24 mouse cellular contexts compared by ENCODE assay signal in genomic region chr7:40766142-40766541, GRCm38 (mm10).
A peak's percentile ranks its signal among the peaks of the same experiment; 100 is the strongest.
DNase-seq lines count a peak whose midpoint lies in the region; ATAC-seq and TF ChIP-seq lines count a peak whose summit lies in the region.
"Had no signal": no experiment of that assay in that cellular context is flagged by ENCODE, and none has a peak within 500 bp of the region (broad histone marks: within the 10 kb centered on the region; RNA-seq: fewer than 3 reads in every experiment).

No protein-coding gene starts in this region.

- intact Hi-C loops in heart, adult 2 months (cut with DNase I), result no loop called here

- TF ChIP-seq CTCF in heart, adult 2 months (IDR thresholded peaks at IDR 0.05), result no peak

- no peak overlapping the region for H3K4me3 ChIP-seq in midbrain, embryonic 11.5 days (ENCODE audit: low read depth, low read length)
- H3K4me3 ChIP-seq in midbrain, embryonic 13.5 days (replicated peaks), result no peak overlapping the region
- no peak overlapping the region for H3K4me3 ChIP-seq in heart, adult 2 months
- H3K4me3 ChIP-seq: embryonic facial prominence, embryonic 15.5 days; erythroblast, embryonic 14.5 days; heart, embryonic 12.5 days; hindbrain, embryonic 10.5 days; hindbrain, embryonic 15.5 days had no signal

- no peaks in the 10 kb centered on the region for H3K36me3 ChIP-seq in midbrain, embryonic 11.5 days (ENCODE audit: control insufficient read depth, insufficient read depth, low read length)
- no peaks in the 10 kb centered on the region for H3K36me3 ChIP-seq in midbrain, embryonic 13.5 days
- H3K36me3 ChIP-seq in heart, adult 2 months (ENCODE audit: control insufficient read depth, insufficient read depth, low read length), result no peaks in the 10 kb centered on the region
- H3K36me3 ChIP-seq: embryonic facial prominence, embryonic 15.5 days; heart, embryonic 12.5 days; hindbrain, embryonic 10.5 days; hindbrain, embryonic 15.5 days had no signal

- TF ChIP-seq EP300 in heart, adult 2 months (IDR thresholded peaks at IDR 0.05; ENCODE audit: insufficient read depth, low read depth, low read length), result no peak

- H3K27me3 ChIP-seq in midbrain, embryonic 11.5 days (ENCODE audit: control insufficient read depth, insufficient read depth, low read length), result no peaks in the 10 kb centered on the region
- H3K27me3 ChIP-seq in midbrain, embryonic 13.5 days, result no peaks in the 10 kb centered on the region
- no peaks in the 10 kb centered on the region for H3K27me3 ChIP-seq in heart, adult 2 months (ENCODE audit: control insufficient read depth, insufficient read depth, low read length)
- H3K27me3 ChIP-seq: CH12.LX; embryonic facial prominence, embryonic 15.5 days; heart, embryonic 12.5 days; hindbrain, embryonic 15.5 days; Patski had no signal

- H3K4me2 ChIP-seq in midbrain, embryonic 11.5 days, result no peak overlapping the region
- H3K4me2 ChIP-seq in midbrain, embryonic 13.5 days (replicated peaks), result no peak overlapping the region
- H3K4me2 ChIP-seq: embryonic facial prominence, embryonic 15.5 days; heart, embryonic 12.5 days; hindbrain, embryonic 15.5 days had no signal

- no peak overlapping the region for H3K27ac ChIP-seq in midbrain, embryonic 11.5 days (ENCODE audit: low read depth, low read length)
- H3K27ac ChIP-seq in midbrain, embryonic 13.5 days, result no peak overlapping the region
- no peak overlapping the region for H3K27ac ChIP-seq in heart, adult 2 months
- H3K27ac ChIP-seq: embryonic facial prominence, embryonic 15.5 days; hindbrain, embryonic 10.5 days; hindbrain, embryonic 15.5 days had no signal

- no peaks in the 10 kb centered on the region for H3K4me1 ChIP-seq in midbrain, embryonic 11.5 days (ENCODE audit: control insufficient read depth, insufficient read depth, low read length)
- H3K4me1 ChIP-seq in midbrain, embryonic 13.5 days (replicated peaks), result peaks cover 3% of the 10 kb centered on the region; the same call in 1 of the 2 replicates
- H3K4me1 ChIP-seq in heart, adult 2 months (ENCODE audit: control insufficient read depth, insufficient read depth, low read length), result no peaks in the 10 kb centered on the region
- H3K4me1 ChIP-seq: embryonic facial prominence, embryonic 15.5 days; heart, embryonic 12.5 days; hindbrain, embryonic 10.5 days had no signal

- no peak for ATAC-seq in midbrain, embryonic 11.5 days (ENCODE audit: low FRiP score)
- ATAC-seq in midbrain, embryonic 13.5 days, result no peak
- ATAC-seq: forebrain, embryonic 16.5 days; inflammation-experienced regulatory T-cells, adult 6 months; intestine, postnatal 0 days; Patski had no signal

- H3K9me3 ChIP-seq in midbrain, embryonic 11.5 days (ENCODE audit: control insufficient read depth, low read length), result no peaks in the 10 kb centered on the region
- H3K9me3 ChIP-seq in midbrain, embryonic 13.5 days, result no peaks in the 10 kb centered on the region
- H3K9me3 ChIP-seq: embryonic facial prominence, embryonic 15.5 days; heart, embryonic 12.5 days; hindbrain, embryonic 10.5 days; hindbrain, embryonic 15.5 days had no signal

- H3K9ac ChIP-seq in midbrain, embryonic 11.5 days (ENCODE audit: low read length), result no peak overlapping the region
- no peak overlapping the region for H3K9ac ChIP-seq in midbrain, embryonic 13.5 days (replicated peaks)
- H3K9ac ChIP-seq in heart, adult 2 months (ENCODE audit: low read depth, low read length), result no peak overlapping the region
- H3K9ac ChIP-seq: embryonic facial prominence, embryonic 15.5 days; heart, embryonic 12.5 days; hindbrain, embryonic 15.5 days had no signal

- H3K79me2 ChIP-seq in heart, adult 2 months (replicated peaks; ENCODE audit: control insufficient read depth, insufficient read depth, low read length), result no peaks in the 10 kb centered on the region

- no peak for TF ChIP-seq POLR2A in heart, adult 2 months (IDR thresholded peaks at IDR 0.05; ENCODE audit: insufficient read depth, low read depth, low read length)

- WGBS in midbrain, embryonic 11.5 days, result 38% methylated on average over 3 of the region's 3 CpGs
- WGBS in midbrain, embryonic 13.5 days, result 45% methylated on average over 3 of the region's 3 CpGs
- 33% methylated on average over 3 of the region's 3 CpGs for WGBS in heart, adult 2 months

- DNase-seq in midbrain, embryonic 11.5 days (ENCODE audit: low spot score, missing footprints), result peak; percentile 74
- DNase-seq in ES-CJ7 (ENCODE audit: low read depth, low spot score) (peak; percentile 20), R1 (ENCODE audit: low read depth, low spot score) (peak; percentile 60)
- peak; percentile 5 for DNase-seq in retina, embryonic 14.5 days (ENCODE audit: low spot score)
- DNase-seq in kidney, postnatal 25 days, result no peak
- no peak for DNase-seq in heart, adult 2 months
- DNase-seq: adrenal gland, adult 8-10 months; adrenal gland, postnatal 36 days; cerebellum, adult 18-20 months; cerebellum, adult 9-11 months; cerebellum, postnatal 36 days; gastrocnemius, postnatal 10 days; heart, adult 18-20 months had no signal

Comparison
In these comparisons a context has a peak if more than half of its experiments do, and no peak if none do; other contexts are left out.
1. DNase-seq: peak in midbrain, embryonic 11.5 days (single experiment), ES-CJ7 (single experiment), R1 (single experiment) and retina, embryonic 14.5 days (single experiment); none in kidney, postnatal 25 days (0 of 2) and heart, adult 2 months (0 of 2).